Mouse (Mus musculus) erythroblast, embryonic 14.5 days (primary cell): ENCODE data around the gene Cacna1c. TPM values are rescaled to one million over a fixed set of nuclear protein-coding genes. Genes with fewer than 3 reads are reported as not detected.

Experiments used
- H3K27me3 ChIP-seq: 2 replicates; pipeline ENCODE4 v1.6.1; 2012; ENCODE audit warnings: inconsistent platforms; ENCODE audit not compliant: control insufficient read depth
- H3K36me3 ChIP-seq: 2 replicates; pipeline ENCODE4 v1.6.1; 2012; ENCODE audit warnings: mild to moderate bottlenecking, inconsistent platforms; ENCODE audit not compliant: control insufficient read depth
- H3K4me1 ChIP-seq: 2 replicates; pipeline ENCODE4 v1.6.1; 2012; ENCODE audit warnings: inconsistent platforms; ENCODE audit not compliant: control insufficient read depth
- H3K4me3 ChIP-seq: replicated peaks from 2 replicates; pipeline ENCODE3; 2012; ENCODE audit warnings: moderate library complexity, mild to moderate bottlenecking, inconsistent platforms
- H3K9me3 ChIP-seq: 2 replicates; pipeline ENCODE4 v1.6.1; 2012; ENCODE audit warnings: low read length, inconsistent platforms, mixed read lengths; ENCODE audit not compliant: control insufficient read depth
- GATA1 ChIP-seq: IDR thresholded peaks from 2 replicates; pipeline ENCODE4 v1.6.1; 2012; ENCODE audit warnings: low read length, inconsistent platforms, mixed read lengths
- TAL1 ChIP-seq: IDR thresholded peaks from 3 replicates; pipeline ENCODE4 v1.6.1; 2012; ENCODE audit warnings: low read length, inconsistent platforms, mixed read lengths
- polyA plus RNA-seq: library from polyadenylated mRNA; stranded (reverse); fragments of >175 nt; gene quantifications from 2 replicates; pipeline ENCODE4 v1.2.3, GENCODE M21; 2012

Gene Cacna1c
- polyA plus RNA-seq, 1 experiment, result 0.14 TPM

GRCm38 (mm10) chr6:118848640-118849039, 347.6 kb downstream of the Cacna1c start:
- H3K27me3 ChIP-seq, result no peaks in the 10 kb centered on the region
- H3K4me1 ChIP-seq, result peaks cover 25% of the 10 kb centered on the region
- no peak for TF ChIP-seq GATA1
- TF ChIP-seq TAL1, result no peak
- no peaks in the 10 kb centered on the region for H3K36me3 ChIP-seq
- no peak overlapping the region for H3K4me3 ChIP-seq
- H3K9me3 ChIP-seq, result no peaks in the 10 kb centered on the region

GRCm38 (mm10) chr6:118847751-118848150, 348.5 kb downstream of the Cacna1c start:
- Histone ChIP-seq H3K4me3 (no peak overlapping the region), H3K4me1 (peaks cover 32% of the 10 kb centered on the region), H3K36me3 (no peaks in the 10 kb centered on the region), H3K9me3 (no peaks in the 10 kb centered on the region), H3K27me3 (no peaks in the 10 kb centered on the region)
- TF ChIP-seq GATA1 (no peak), TAL1 (no peak)

- TF ChIP-seq TAL1 (no peak), GATA1 (no peak)
- no peaks in the 10 kb centered on the region for H3K36me3 ChIP-seq
- H3K27me3 ChIP-seq, result no peaks in the 10 kb centered on the region
- peaks cover 33% of the 10 kb centered on the region for H3K4me1 ChIP-seq
- no peaks in the 10 kb centered on the region for H3K9me3 ChIP-seq
- H3K4me3 ChIP-seq, result no peak overlapping the region
Observed at GRCm38 (mm10) chr6:118845829-118846228, 350.4 kb downstream of the Cacna1c start.

- H3K4me3 ChIP-seq, result no peak overlapping the region
- no peaks in the 10 kb centered on the region for H3K27me3 ChIP-seq
- H3K4me1 ChIP-seq, result peaks cover 33% of the 10 kb centered on the region
- H3K36me3 ChIP-seq, result no peaks in the 10 kb centered on the region
- no peaks in the 10 kb centered on the region for H3K9me3 ChIP-seq
- no peak for TF ChIP-seq GATA1
- TF ChIP-seq TAL1, result no peak
Observed at GRCm38 (mm10) chr6:118845180-118845579, 351.0 kb downstream of the Cacna1c start.

GRCm38 (mm10) chr6:118843566-118843965, 352.7 kb downstream of the Cacna1c start:
- H3K36me3 ChIP-seq, result no peaks in the 10 kb centered on the region

GRCm38 (mm10) chr6:118841892-118842291, 354.3 kb downstream of the Cacna1c start:
- Histone ChIP-seq H3K9me3 (no peaks in the 10 kb centered on the region), H3K4me1 (peaks cover 54% of the 10 kb centered on the region), H3K4me3 (no peak overlapping the region), H3K36me3 (no peaks in the 10 kb centered on the region), H3K27me3 (no peaks in the 10 kb centered on the region)
- TF ChIP-seq TAL1 (no peak), GATA1 (no peak)

More at GRCm38 (mm10) chr6:118843566-118843965, 352.7 kb downstream of the Cacna1c start:
- Histone ChIP-seq H3K4me1 (peaks cover 48% of the 10 kb centered on the region), H3K9me3 (no peaks in the 10 kb centered on the region), H3K27me3 (no peaks in the 10 kb centered on the region), H3K4me3 (no peak overlapping the region)
- TF ChIP-seq TAL1, result no peak
- TF ChIP-seq GATA1, result no peak

- Histone ChIP-seq H3K27me3 (no peaks in the 10 kb centered on the region), H3K9me3 (no peaks in the 10 kb centered on the region), H3K4me1 (peaks cover 50% of the 10 kb centered on the region), H3K36me3 (no peaks in the 10 kb centered on the region), H3K4me3 (peak overlapping the region; percentile 10)
- TF ChIP-seq TAL1 (no peak), GATA1 (no peak)
Observed at GRCm38 (mm10) chr6:118838919-118839915, 357.0 kb downstream of the Cacna1c start.

GRCm38 (mm10) chr6:118836693-118837092, 359.5 kb downstream of the Cacna1c start:
- TF ChIP-seq TAL1 (no peak), GATA1 (0 out of 2 replicates have a peak, but pooled peaks have one; percentile 15)
- Histone ChIP-seq H3K4me1 (peaks cover 56% of the 10 kb centered on the region), H3K9me3 (no peaks in the 10 kb centered on the region), H3K4me3 (no peak overlapping the region), H3K27me3 (no peaks in the 10 kb centered on the region), H3K36me3 (no peaks in the 10 kb centered on the region)

- TF ChIP-seq GATA1 (no peak), TAL1 (no peak)
- Histone ChIP-seq H3K27me3 (no peaks in the 10 kb centered on the region), H3K36me3 (no peaks in the 10 kb centered on the region), H3K4me3 (no peak overlapping the region), H3K4me1 (peaks cover 64% of the 10 kb centered on the region), H3K9me3 (no peaks in the 10 kb centered on the region)
Observed at GRCm38 (mm10) chr6:118834046-118834445, 362.2 kb downstream of the Cacna1c start.
